Mouse (Mus musculus) C2C12 (cell line): ENCODE measurements around the gene Fryl. TPM values are rescaled to one million over a fixed set of nuclear protein-coding genes. Genes with fewer than 3 reads are reported as not detected.

Experiments
- H3K27me3 ChIP-seq: one replicate; pipeline ENCODE4 v1.6.1; 2011; ENCODE audit not compliant: control insufficient read depth, insufficient read depth, insufficient read length
- H3K36me3 ChIP-seq: one replicate; pipeline ENCODE4 v1.6.1; 2011; ENCODE audit not compliant: control insufficient read depth, insufficient read depth
- H3K4me3 ChIP-seq: one replicate; pipeline ENCODE4 v1.5.1; 2011; ENCODE audit warnings: mild to moderate bottlenecking, control low read depth; ENCODE audit not compliant: poor library complexity, insufficient read depth, severe bottlenecking
- H3K79me2 ChIP-seq: one replicate; pipeline ENCODE4 v1.6.1; 2011; ENCODE audit not compliant: control insufficient read depth, insufficient read depth
- H3K79me3 ChIP-seq: one replicate; pipeline ENCODE4 v1.6.1; 2011; ENCODE audit warnings: low read depth, control low read depth
- H3ac ChIP-seq: one replicate; pipeline ENCODE3; 2011; ENCODE audit warnings: low read depth; ENCODE audit not compliant: control insufficient read depth, insufficient read length
- CEBPB ChIP-seq: IDR thresholded peaks from one replicate; pipeline ENCODE4 v1.6.1; 2011; ENCODE audit warnings: low read depth, mild to moderate bottlenecking, control low read depth, moderate library complexity
- CTCF ChIP-seq: IDR thresholded peaks from one replicate; pipeline ENCODE4 v1.5.1; 2011; ENCODE audit not compliant: control insufficient read depth, insufficient read depth, insufficient read length
- FOSL1 ChIP-seq: IDR thresholded peaks from one replicate; pipeline ENCODE4 v1.8.0; 2011; ENCODE audit warnings: mild to moderate bottlenecking, low read length; ENCODE audit not compliant: poor library complexity, insufficient read depth, severe bottlenecking
- MAX ChIP-seq: IDR thresholded peaks from one replicate; pipeline ENCODE4 v1.6.1; 2011; ENCODE audit warnings: mild to moderate bottlenecking, control low read depth
- MYOD1 ChIP-seq: IDR thresholded peaks from one replicate; pipeline ENCODE4 v1.6.1; 2011; ENCODE audit warnings: low read depth; ENCODE audit not compliant: control insufficient read depth, insufficient read length
- MYOG ChIP-seq: IDR thresholded peaks from one replicate; pipeline ENCODE4 v1.6.1; 2011; ENCODE audit not compliant: control insufficient read depth, insufficient read length; ENCODE audit errors: extremely low read depth
- USF1 ChIP-seq: IDR thresholded peaks from one replicate; pipeline ENCODE4 v1.6.1; 2011; ENCODE audit warnings: low read depth, mild to moderate bottlenecking, control low read depth, moderate library complexity
- polyA plus RNA-seq: library from polyadenylated mRNA; unstranded; fragments of >200 nt; fragmentation: generic; extraction: Trizol; gene quantifications from one replicate; pipeline ENCODE4 v1.2.1, GENCODE M21; 2012; ENCODE audit warnings: missing spikeins

Fryl gene
- polyA plus RNA-seq, 1 experiment: 13.2 TPM

- H3K36me3 ChIP-seq: no peaks in the 10 kb centered on the region
- TF ChIP-seq CEBPB (no peak), MYOG (no peak), MAX (no peak), MYOD1 (no peak), FOSL1 (no peak), CTCF (no peak), USF1 (no peak)
- no peaks in the 10 kb centered on the region for H3K79me2 ChIP-seq
- H3K27me3 ChIP-seq: no peaks in the 10 kb centered on the region
- H3K4me3 ChIP-seq: no peak overlapping the region
- no peak overlapping the region for H3ac ChIP-seq
- H3K79me3 ChIP-seq: no peaks in the 10 kb centered on the region
These were observed 263.9 kb downstream of the Fryl start for GRCm38 (mm10) chr5:72992474-72992873.

- Histone ChIP-seq H3ac (no peak overlapping the region), H3K27me3 (no peaks in the 10 kb centered on the region), H3K36me3 (no peaks in the 10 kb centered on the region), H3K79me2 (no peaks in the 10 kb centered on the region), H3K79me3 (no peaks in the 10 kb centered on the region), H3K4me3 (no peak overlapping the region)
- TF ChIP-seq FOSL1 (no peak), MYOD1 (no peak), MAX (no peak), CEBPB (no peak), USF1 (no peak), MYOG (no peak), CTCF (no peak)
These were observed 266.7 kb downstream of the Fryl start for GRCm38 (mm10) chr5:72989756-72990155.

GRCm38 (mm10) chr5:72987786-72988185, 268.6 kb downstream of the Fryl start:
- no peak overlapping the region for H3ac ChIP-seq
- no peaks in the 10 kb centered on the region for H3K27me3 ChIP-seq
- no peak for TF ChIP-seq MAX
- TF ChIP-seq MYOD1: no peak
- no peak for TF ChIP-seq CTCF
- TF ChIP-seq USF1: no peak
- no peak for TF ChIP-seq CEBPB
- TF ChIP-seq MYOG: no peak
- TF ChIP-seq FOSL1: no peak
- no peak overlapping the region for H3K4me3 ChIP-seq
- H3K79me3 ChIP-seq: no peaks in the 10 kb centered on the region
- H3K79me2 ChIP-seq: no peaks in the 10 kb centered on the region
- H3K36me3 ChIP-seq: no peaks in the 10 kb centered on the region

GRCm38 (mm10) chr5:72984091-72984490, 272.3 kb downstream of the Fryl start:
- peaks cover 15% of the 10 kb centered on the region for H3K36me3 ChIP-seq
- no peaks in the 10 kb centered on the region for H3K79me3 ChIP-seq
- H3K4me3 ChIP-seq: no peak overlapping the region
- no peak for TF ChIP-seq CEBPB
- no peak for TF ChIP-seq USF1
- TF ChIP-seq MYOD1: no peak
- TF ChIP-seq FOSL1: no peak
- TF ChIP-seq MYOG: no peak
- TF ChIP-seq CTCF: no peak
- no peak for TF ChIP-seq MAX
- no peaks in the 10 kb centered on the region for H3K79me2 ChIP-seq
- no peaks in the 10 kb centered on the region for H3K27me3 ChIP-seq
- H3ac ChIP-seq: no peak overlapping the region

GRCm38 (mm10) chr5:72976539-72976938, 279.9 kb downstream of the Fryl start:
- Histone ChIP-seq H3K36me3 (peaks cover 50% of the 10 kb centered on the region), H3K4me3 (no peak overlapping the region)
- no peak for TF ChIP-seq CTCF

GRCm38 (mm10) chr5:72975996-72976395, 280.4 kb downstream of the Fryl start:
- Histone ChIP-seq H3K36me3 (peaks cover 50% of the 10 kb centered on the region), H3K79me2 (no peaks in the 10 kb centered on the region), H3K79me3 (no peaks in the 10 kb centered on the region), H3K27me3 (no peaks in the 10 kb centered on the region), H3K4me3 (no peak overlapping the region), H3ac (no peak overlapping the region)
- TF ChIP-seq FOSL1: no peak
- TF ChIP-seq USF1: no peak
- no peak for TF ChIP-seq CEBPB
- no peak for TF ChIP-seq MYOD1
- no peak for TF ChIP-seq MAX
- no peak for TF ChIP-seq MYOG
- TF ChIP-seq CTCF: no peak

More at GRCm38 (mm10) chr5:72976539-72976938, 279.9 kb downstream of the Fryl start:
- Histone ChIP-seq H3K27me3 (no peaks in the 10 kb centered on the region), H3ac (no peak overlapping the region), H3K79me2 (no peaks in the 10 kb centered on the region), H3K79me3 (no peaks in the 10 kb centered on the region)
